30 mouse cellular contexts compared by ENCODE assay signal in genomic region chr1:92673258-92673782, GRCm38 (mm10). TPM values are rescaled to one million over a fixed set of nuclear protein-coding genes. Genes with fewer than 3 reads are reported as not detected.
"Had no signal": no experiment of that assay in that cellular context is flagged by ENCODE, and none has a peak within 500 bp of the region (broad histone marks: within the 10 kb centered on the region; RNA-seq: fewer than 3 reads in every experiment).

No protein-coding gene starts in this region.

- H3K4me3 ChIP-seq: heart, adult 2 months; heart, embryonic 13.5 days; heart, embryonic 15.5 days; hindbrain, embryonic 13.5 days; hindbrain, embryonic 15.5 days; kidney, embryonic 15.5 days; limb, embryonic 13.5 days had no signal

- H3K9me3 ChIP-seq: heart, embryonic 13.5 days; heart, embryonic 15.5 days; hindbrain, embryonic 13.5 days; hindbrain, embryonic 15.5 days; kidney, embryonic 15.5 days had no signal

- H3K4me2 ChIP-seq: heart, embryonic 11.5 days; heart, embryonic 13.5 days; heart, embryonic 15.5 days; hindbrain, embryonic 13.5 days; hindbrain, embryonic 15.5 days; kidney, embryonic 15.5 days; limb, embryonic 13.5 days had no signal

- H3K9ac ChIP-seq: forebrain, postnatal 0 days; heart, embryonic 13.5 days; heart, embryonic 15.5 days; hindbrain, embryonic 13.5 days; hindbrain, embryonic 15.5 days; kidney, embryonic 15.5 days; limb, embryonic 13.5 days had no signal

- H3K27ac ChIP-seq: heart, adult 2 months; heart, embryonic 13.5 days; heart, embryonic 15.5 days; hindbrain, embryonic 13.5 days; hindbrain, embryonic 15.5 days; hindbrain, postnatal 0 days; kidney, embryonic 15.5 days; kidney, postnatal 0 days; limb, embryonic 13.5 days had no signal

- ATAC-seq: forebrain, postnatal 0 days; hindbrain, postnatal 0 days; intestine, embryonic 16.5 days had no signal

- H3K4me1 ChIP-seq: hindbrain, embryonic 13.5 days; hindbrain, embryonic 15.5 days had no signal

- H3K36me3 ChIP-seq: heart, embryonic 13.5 days; heart, embryonic 15.5 days; hindbrain, embryonic 13.5 days; hindbrain, embryonic 15.5 days; kidney, embryonic 15.5 days; limb, embryonic 13.5 days had no signal

- H3K27me3 ChIP-seq: hindbrain, embryonic 15.5 days; limb, embryonic 13.5 days had no signal

- DNase-seq: forebrain, postnatal 0 days; gastrocnemius, postnatal 14 days; gastrocnemius, postnatal 36 days; heart, adult 11 months; heart, adult 2 months; heart, postnatal 14 days; heart, postnatal 36 days; kidney, adult 11 months; kidney, adult 2 months; kidney, adult 9 months; kidney, postnatal 14 days; kidney, postnatal 36 days; layer of hippocampus, adult 9-11 months; layer of hippocampus, postnatal 36 days; left cerebral cortex, postnatal 4 days had no signal

RNA-seq across cellular contexts. Expression of gene Otos, which starts 24.7 kb away (rescaled TPM):
- polyA plus RNA-seq: heart, adult 2 months; heart, embryonic 11.5 days; heart, embryonic 13.5 days; heart, embryonic 15.5 days; heart, postnatal 0 days; intestine, embryonic 16.5 days; limb, embryonic 11.5 days; limb, embryonic 13.5 days had no signal

RNA-seq across cellular contexts. Expression of gene Olfr12, which starts 55.7 kb away (rescaled TPM):
- polyA plus RNA-seq: forebrain, postnatal 0 days; gonadal fat pad, adult 2 months; heart, adult 2 months; heart, embryonic 11.5 days; heart, embryonic 13.5 days; heart, embryonic 15.5 days; heart, postnatal 0 days; hindbrain, embryonic 13.5 days; hindbrain, embryonic 15.5 days; hindbrain, postnatal 0 days; intestine, embryonic 14.5 days; intestine, embryonic 16.5 days; kidney, adult 2 months; kidney, embryonic 15.5 days; kidney, postnatal 0 days; large intestine, adult 2 months; limb, embryonic 11.5 days; limb, embryonic 13.5 days had no signal
